Mouse (Mus musculus): ENCODE measurements around the gene Sox15.
"Not testable (repeated sequence)": the region's sequence is repeated elsewhere in the genome, so short reads cannot be mapped to it uniquely, and the experiment has no call there.

The Sox15 gene

GRCm38 (mm10) chr11:69655264-69656064 is at the start of gene Sox15:
Sox15 (plus strand) TSS chr11:69655314.
- peak; percentile 87 for DNase-seq

DNA sequence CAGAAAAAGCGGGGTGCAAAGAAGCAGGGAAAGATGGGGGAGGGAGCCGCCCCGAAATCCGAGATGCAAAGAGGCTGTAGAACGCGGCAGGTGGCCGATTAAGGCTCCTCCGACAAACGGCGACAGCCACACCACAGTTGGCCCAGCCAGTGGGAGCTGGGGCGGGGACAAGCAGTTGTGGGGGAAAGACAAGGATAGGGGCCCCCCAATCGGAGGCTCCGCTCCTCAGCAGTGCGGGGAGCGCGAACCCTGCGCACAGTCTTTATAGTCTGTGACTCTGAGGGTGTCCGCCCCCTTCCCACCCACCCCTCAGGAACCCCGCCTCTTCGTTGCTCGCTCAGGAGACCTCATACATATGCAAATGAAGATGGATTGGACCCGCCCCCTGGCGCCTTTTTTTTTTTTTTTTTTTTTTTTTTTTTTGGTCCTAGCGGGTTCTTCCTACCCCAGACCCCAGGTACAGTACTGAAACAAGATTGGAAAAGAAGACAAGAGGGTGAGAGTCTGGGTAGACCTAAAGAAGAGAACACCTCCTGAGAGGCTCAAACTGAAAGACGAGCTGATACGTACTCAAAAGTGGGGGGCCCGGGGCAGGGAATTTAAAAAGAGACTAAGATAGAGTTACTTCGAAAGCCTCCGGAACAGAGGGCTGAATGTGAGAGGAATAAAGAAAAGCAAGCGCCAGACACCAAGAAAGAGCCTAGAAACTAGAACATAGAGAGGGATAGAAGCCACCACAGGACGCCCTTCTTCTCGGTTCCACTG is 49.2 kb upstream of the Sox15 start, which contains the start of gene Atp1b2:
Atp1b2 (minus strand) TSS at position 217 of the 765 bp plus-strand sequence.
- peak; percentile 87 for DNase-seq

GRCm38 (mm10) chr11:69606491-69606795 is 48.7 kb upstream of the Sox15 start:
- DNase-seq: no peak

- no peak for DNase-seq
These were observed 48.3 kb upstream of the Sox15 start for GRCm38 (mm10) chr11:69606832-69607231.

DNA sequence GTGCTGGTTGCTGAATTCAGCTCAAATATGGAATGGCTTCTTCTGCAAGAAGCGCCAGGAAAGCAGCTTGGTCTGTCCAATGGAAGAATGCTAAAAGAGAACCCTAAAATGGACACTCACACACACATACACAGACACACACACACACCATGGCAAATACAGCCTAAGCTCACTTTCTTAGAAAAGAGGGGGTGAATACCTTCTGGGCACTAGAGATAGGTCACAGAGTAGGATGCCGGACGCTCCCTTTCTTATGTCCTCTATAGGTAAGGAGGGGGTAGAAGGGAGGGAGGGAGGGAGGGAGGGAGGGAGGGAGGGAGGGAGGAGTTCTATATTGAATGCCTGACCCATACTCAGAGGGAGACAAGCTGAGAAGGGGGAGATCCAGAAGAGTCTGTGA is 46.6 kb upstream of the Sox15 start:
- DNase-seq: no peak

DNA sequence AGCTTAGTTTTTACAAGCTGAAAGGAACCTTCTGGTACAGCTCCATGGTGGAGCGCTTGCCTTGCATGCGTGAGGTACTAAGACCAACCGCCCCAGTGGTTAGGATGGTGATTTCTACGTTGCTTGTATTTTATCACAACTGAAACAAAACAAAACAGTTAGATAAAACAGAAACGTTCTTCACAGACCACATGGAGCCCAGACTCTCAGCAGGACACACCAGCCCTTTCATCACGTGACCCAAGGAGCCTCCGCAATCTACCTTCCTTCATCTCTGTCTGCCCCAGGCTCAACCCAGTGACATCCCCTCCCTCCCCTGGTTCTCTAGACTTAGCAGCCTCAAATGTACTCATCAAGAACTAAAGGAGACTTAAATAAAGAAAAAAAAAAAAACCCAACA is 45.7 kb upstream of the Sox15 start:
- DNase-seq: no peak

DNA sequence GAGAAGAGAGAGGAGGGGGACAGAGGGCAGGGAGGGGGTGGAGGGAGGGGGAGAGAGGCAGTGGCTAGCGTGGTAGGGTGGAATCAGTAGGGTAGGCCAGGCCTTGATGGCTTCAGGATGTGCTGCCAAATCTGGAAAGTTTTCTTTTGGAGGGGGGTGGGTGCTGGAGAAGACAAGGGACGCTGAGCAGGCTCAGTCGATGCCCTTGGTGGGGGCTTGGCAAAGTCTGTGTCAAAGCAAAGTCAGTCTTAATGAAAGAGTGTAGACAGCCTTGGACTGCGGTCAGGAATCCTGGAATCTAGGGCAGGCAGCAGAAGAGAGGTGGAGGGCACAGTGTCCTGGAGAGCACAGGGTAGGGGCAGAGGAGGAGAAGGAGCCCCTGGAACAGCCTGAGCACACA is 44.2 kb upstream of the Sox15 start:
- no peak for DNase-seq

GRCm38 (mm10) chr11:69613553-69614256 is 41.4 kb upstream of the Sox15 start:
- DNase-seq: peak; percentile 94

GRCm38 (mm10) chr11:69614257-69614588 is 40.9 kb upstream of the Sox15 start:
- not testable (repeated sequence) for DNase-seq

GRCm38 (mm10) chr11:69616781-69617180 is 38.3 kb upstream of the Sox15 start:
- no peak for DNase-seq

GRCm38 (mm10) chr11:69617805-69618204 is 37.3 kb upstream of the Sox15 start, which contains the start of gene Shbg:
Shbg (minus strand) TSS chr11:69617905.
- DNase-seq: no peak

DNA sequence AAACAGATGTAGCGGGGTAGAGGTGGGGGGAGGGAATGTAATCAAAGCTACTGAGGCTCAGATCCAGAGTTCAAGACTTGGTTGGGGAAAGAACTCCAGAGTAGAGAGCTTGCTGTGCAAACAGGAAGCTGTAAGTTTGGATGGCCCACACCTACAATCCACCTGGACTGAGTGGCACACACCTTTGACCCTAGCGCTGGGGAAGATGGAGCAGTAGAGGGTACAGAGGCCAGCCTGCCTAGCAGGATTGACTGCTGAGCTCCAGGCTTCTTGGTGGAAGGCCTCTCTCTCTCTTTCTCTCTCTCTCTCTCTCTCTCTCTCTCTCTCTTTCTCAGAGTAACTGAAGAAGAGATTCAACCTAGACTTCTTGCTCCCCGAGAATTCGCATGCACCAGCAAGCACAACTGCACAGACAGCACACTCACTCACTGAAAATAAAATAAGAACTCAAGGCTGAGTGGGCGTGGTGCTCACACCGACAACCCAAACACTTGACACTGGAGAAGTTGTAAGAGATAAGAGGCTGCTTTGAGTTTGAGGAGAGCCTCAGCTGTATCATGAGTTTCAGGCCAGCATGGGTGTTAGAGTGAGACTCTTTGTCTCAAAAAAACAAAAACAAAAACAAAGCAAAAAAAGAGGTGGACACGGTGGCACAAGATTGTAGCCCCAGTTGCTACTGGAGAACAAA is 34.6 kb upstream of the Sox15 start:
- DNase-seq: no peak

DNA sequence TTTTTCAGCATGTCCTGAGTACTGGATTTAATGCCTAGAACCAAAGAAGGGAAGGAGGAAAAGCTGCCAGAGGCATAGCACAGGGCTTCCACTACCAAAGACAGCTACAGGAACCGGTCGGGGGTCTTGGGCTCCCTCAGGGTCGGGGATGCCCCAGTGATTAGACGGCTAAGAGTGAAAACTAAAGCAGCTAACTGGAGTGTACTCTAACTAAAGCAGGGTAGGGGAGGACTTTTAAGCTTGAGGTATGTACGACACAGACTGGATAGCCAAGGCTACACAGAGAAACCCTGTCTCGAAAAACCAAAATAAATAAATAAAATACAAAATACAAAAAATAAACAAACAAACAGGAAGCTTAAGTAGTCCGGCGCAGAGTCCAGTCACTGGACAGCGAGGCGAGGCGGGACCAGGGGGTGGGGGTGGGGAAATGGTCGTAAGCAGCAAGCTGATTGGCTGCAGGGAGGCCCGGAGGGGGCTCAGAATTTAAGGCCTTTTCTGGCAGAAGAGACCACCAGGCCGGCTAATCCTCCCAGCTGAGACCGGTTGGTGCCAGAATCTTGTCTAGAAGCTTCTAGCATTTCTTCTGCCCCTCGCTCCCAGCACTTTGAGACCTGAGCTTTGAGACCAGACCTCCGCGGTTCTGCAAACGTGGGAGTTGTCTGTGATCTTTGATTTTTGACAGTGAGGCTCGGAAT is 33.4 kb upstream of the Sox15 start, which contains the start of gene Sat2:
Sat2 (plus strand) TSS at position 454 of the 698 bp plus-strand sequence.
- DNase-seq: peak; percentile 80

GRCm38 (mm10) chr11:69622406-69622805 is 32.7 kb upstream of the Sox15 start:
- DNase-seq: peak; percentile 43

DNA sequence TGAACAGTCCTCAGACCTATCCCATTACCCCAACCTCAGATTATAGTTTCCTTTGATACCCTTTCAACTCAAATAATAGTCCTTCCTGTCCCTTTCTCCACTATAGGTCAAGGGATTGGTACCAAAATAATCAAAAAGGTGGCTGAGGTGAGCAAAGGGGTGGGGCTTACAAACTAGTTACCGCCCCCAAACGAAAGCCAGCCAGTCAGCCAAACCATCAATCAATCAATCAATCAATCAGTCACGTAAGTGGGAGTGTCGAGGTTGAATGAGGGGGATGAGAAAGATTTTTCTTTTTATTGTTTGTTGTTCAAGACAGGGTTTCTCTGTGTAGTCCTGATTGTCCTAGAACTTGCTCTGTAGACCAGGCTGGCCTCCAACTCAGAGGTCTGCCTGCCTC is 32.1 kb upstream of the Sox15 start:
- no peak for DNase-seq

- DNase-seq: not testable (repeated sequence)
These were observed 30.8 kb upstream of the Sox15 start for GRCm38 (mm10) chr11:69624339-69624738.

DNA sequence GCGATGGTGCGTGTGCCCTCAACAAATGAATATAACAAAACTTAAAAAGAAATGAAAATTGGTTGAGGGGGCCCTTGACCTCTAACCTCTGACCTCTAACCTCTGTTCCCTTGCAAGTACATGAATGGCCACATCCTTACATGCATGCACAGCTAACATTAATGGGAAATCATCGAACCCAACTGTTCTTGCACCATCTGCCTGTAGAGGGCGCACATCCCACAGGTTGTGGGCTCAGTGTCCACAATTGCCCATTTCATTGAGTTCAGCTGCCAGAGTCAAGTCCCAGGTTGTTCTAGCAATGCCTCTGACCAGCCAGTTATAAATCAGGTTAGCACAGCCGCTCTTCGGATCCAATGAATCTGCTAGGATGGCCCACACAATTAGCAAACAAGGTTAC is 26.8 kb upstream of the Sox15 start:
- DNase-seq: peak; percentile 88

DNA sequence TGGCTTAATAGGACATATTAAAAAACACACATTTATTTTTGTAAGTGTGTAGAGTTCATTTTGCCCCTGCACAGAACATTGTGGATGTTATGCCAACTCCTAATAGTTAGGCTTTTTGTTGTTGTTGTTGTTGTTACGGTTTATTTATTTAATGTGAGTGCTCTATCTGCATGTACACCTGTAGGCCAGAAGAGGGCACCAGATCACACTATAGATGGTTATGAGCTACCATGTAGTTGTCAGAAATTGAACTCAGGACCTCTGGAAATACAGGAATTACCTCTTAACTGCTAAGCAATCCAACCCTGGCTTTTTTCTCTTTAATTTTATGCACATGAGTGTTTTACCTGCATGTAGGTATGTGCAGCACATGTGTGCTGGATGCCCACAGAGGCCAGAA is 25.3 kb upstream of the Sox15 start:
- no peak for DNase-seq

DNA sequence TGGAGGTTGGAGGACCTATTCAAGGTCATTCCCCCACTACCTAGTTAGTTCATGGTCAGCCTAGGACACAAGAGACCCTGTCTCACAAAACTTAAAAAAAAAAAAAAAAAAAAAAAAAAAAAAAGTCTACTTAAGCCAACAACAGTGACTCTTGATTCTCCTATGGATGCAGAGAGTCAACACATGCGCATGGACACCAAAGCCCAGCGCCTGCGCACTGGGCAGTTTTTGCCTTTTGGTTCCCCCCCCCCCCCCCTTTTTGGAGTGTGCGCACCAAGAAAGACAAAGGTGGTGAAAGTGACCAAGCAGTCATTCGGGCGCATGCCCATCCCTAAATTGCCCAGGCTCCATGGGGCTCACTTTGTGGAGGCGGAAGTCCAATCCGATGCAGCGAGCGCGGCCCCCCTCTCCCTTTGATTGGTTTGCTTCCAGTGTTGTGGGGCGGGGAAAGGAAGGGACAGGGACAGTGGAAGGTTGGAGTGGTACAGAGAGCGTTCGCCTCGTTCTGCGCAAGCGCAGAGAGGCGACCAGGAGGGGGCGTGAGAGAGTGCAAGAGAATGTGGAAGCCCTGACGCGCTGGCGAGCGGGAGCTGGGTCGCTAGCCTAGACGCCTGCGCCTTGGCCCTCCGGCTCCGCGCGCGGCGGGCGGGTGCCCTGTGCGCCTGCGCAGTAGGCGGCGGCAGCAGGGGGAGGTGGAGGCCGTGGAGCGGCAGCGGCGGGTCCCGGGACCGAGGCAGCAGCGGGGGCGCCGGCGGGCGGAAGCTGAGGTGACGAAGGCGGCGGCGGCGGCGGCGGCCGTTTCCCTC is 22.6 kb upstream of the Sox15 start, which contains the start of gene Fxr2:
Fxr2 (plus strand) TSS at position 707 of the 806 bp plus-strand sequence.
- DNase-seq: peak; percentile 100

DNA sequence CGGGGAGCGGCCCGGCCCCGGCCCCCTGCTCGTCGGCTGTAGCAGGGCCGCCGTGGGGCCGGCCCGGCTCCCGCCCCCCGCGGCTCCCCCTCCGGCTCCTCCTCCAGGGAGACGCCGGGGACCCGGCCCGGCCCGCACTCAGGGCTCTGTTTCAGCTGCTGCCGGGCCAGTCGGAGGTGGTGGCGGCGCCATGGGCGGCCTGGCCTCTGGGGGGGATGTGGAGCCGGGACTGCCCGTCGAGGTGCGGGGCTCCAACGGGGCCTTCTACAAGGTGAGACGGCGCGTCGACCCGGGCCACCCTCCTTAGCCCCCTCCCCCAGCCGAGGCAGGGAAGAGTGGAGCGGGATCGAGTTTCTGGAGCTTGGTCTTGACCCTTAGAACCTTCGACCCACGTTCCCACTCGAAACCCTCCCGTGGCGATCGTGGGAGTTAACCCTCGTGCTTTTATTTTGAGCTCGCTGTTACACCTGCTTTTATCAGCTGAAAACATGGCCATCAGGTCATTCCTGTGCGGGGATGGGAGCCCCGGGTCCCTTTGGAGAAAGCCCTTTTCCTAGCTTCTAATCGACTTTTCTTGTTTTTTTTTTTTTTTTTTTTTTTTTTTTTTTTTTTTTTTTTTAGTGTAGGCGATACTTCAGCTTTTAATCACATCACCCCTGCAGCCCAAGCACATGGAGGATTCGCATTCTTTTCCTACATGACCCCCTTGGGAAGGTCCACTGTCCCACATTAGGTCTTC is 21.8 kb upstream of the Sox15 start:
- DNase-seq: peak; percentile 83

DNA sequence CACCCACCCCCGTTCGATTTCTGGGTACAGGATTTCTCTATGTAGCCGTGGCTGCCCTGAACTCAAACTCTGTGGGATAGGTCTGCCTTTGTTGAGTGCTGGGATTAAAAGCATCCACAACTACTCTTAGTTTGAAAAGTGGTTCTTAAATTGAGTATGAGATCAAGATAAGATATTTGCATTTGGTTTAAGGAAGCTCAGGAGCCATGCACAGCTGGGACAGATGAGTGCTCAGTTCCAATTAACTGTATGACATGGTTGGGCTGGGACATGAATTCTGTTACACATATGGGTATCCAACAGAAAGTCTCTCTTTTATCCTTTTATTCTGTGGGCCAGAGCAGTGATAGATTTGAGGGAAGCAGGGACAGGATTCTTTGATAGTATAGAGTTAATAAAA is 19.6 kb upstream of the Sox15 start:
- no peak for DNase-seq

Measured in kidney, postnatal 10 days (tissue).